32 mouse cellular contexts compared by ENCODE assay signal in the genomic region with DNA sequence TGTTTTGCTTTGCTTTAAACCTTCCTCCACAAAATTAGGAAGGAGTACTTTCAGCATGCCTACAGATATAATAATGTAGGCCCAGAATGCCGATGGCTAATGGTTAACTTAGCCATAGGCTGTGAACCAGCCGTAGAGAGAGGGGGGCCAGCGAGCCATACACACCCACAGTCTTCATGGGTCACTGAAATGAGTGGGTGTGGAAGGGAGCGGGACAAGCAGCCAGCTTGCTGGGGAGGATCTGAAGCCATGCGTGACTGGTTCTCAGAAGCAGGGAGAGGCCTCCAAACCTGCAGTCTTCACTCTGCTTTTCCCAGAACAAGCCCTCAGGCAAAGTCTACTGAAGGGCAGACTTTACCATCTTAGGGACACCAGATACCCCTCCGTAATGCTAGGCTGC. TPM values are rescaled to one million over a fixed set of nuclear protein-coding genes. Genes with fewer than 3 reads are reported as not detected.
DNase-seq lines count a peak whose midpoint lies in the region; ATAC-seq and TF ChIP-seq lines count a peak whose summit lies in the region.
"Had no signal": no experiment of that assay in that cellular context is flagged by ENCODE, and none has a peak within 500 bp of the region (broad histone marks: within the 10 kb centered on the region; RNA-seq: fewer than 3 reads in every experiment).

No protein-coding gene starts in this region.

- no peak overlapping the region for H3K9ac ChIP-seq in intestine, embryonic 16.5 days (ENCODE audit: low read depth, low read length)
- no peak overlapping the region for H3K9ac ChIP-seq in kidney, embryonic 15.5 days
- H3K9ac ChIP-seq in midbrain, postnatal 0 days (replicated peaks; ENCODE audit: low read length, poor library complexity, severe bottlenecking), result no peak overlapping the region
- H3K9ac ChIP-seq: forebrain, embryonic 13.5 days; hindbrain, embryonic 12.5 days; limb, embryonic 15.5 days; liver, embryonic 14.5 days; midbrain, embryonic 13.5 days; neural tube, embryonic 13.5 days had no signal

- no peak overlapping the region for H3K27ac ChIP-seq in intestine, embryonic 16.5 days (ENCODE audit: low read length)
- peak overlapping the region; percentile 91 for H3K27ac ChIP-seq in kidney, embryonic 15.5 days
- no peak overlapping the region for H3K27ac ChIP-seq in midbrain, postnatal 0 days (ENCODE audit: low read depth, low read length)
- H3K27ac ChIP-seq: forebrain, embryonic 13.5 days; hindbrain, embryonic 12.5 days; hindbrain, postnatal 0 days; limb, embryonic 10.5 days; limb, embryonic 15.5 days; liver, embryonic 14.5 days; macrophage; midbrain, embryonic 13.5 days; neural tube, embryonic 13.5 days had no signal

- H3K27me3 ChIP-seq in intestine, embryonic 16.5 days (replicated peaks; ENCODE audit: control insufficient read depth, insufficient read depth, low read length), result no peaks in the 10 kb centered on the region
- H3K27me3 ChIP-seq in kidney, embryonic 15.5 days, result no peaks in the 10 kb centered on the region
- H3K27me3 ChIP-seq in midbrain, postnatal 0 days (ENCODE audit: insufficient read depth, low read length), result no peaks in the 10 kb centered on the region
- H3K27me3 ChIP-seq: forebrain, embryonic 13.5 days; hindbrain, embryonic 12.5 days; limb, embryonic 15.5 days; neural tube, embryonic 13.5 days had no signal

- no peak overlapping the region for H3K4me2 ChIP-seq in intestine, embryonic 16.5 days (ENCODE audit: low read depth, low read length)
- H3K4me2 ChIP-seq in kidney, embryonic 15.5 days, result peak overlapping the region; percentile 14; the same call in 1 of the 2 replicates
- no peak overlapping the region for H3K4me2 ChIP-seq in midbrain, postnatal 0 days (ENCODE audit: low read depth, low read length, poor library complexity, severe bottlenecking)
- H3K4me2 ChIP-seq: forebrain, embryonic 13.5 days; heart, embryonic 11.5 days; hindbrain, embryonic 12.5 days; limb, embryonic 15.5 days; midbrain, embryonic 13.5 days; neural tube, embryonic 13.5 days had no signal

- 0 out of 2 replicates have a peak, but pooled peaks cover 7% of the 10 kb centered on the region for H3K4me1 ChIP-seq in intestine, embryonic 16.5 days (ENCODE audit: control insufficient read depth, insufficient read depth, low read length)
- H3K4me1 ChIP-seq in kidney, embryonic 15.5 days, result peaks cover 56% of the 10 kb centered on the region
- no peaks in the 10 kb centered on the region for H3K4me1 ChIP-seq in midbrain, postnatal 0 days (ENCODE audit: insufficient read depth, low read length)
- H3K4me1 ChIP-seq: forebrain, embryonic 13.5 days; limb, embryonic 10.5 days had no signal

- DNase-seq in kidney, adult 18-20 months, result peak; percentile 76
- peak; percentile 70 to 87 for DNase-seq in kidney, postnatal 25 days
- DNase-seq in midbrain, postnatal 0 days (ENCODE audit: low spot score), result no peak
- DNase-seq in natural killer cell, adult 2 months (ENCODE audit: low spot score in 2 of 2), result no peak
- DNase-seq in retina, postnatal 1 day, result no peak
- DNase-seq: adrenal gland, adult 2 months; adrenal gland, postnatal 36 days; B cell, adult 2 months; cerebellum, adult 2 months; cerebellum, postnatal 14 days; gastrocnemius, postnatal 25 days; heart, adult 11 months; heart, postnatal 36 days; layer of hippocampus, adult 9-11 months; lung, adult 2 months; lung, postnatal 10 days; right cerebral cortex, postnatal 25 days; thymus, adult 18-20 months; thymus, postnatal 25 days had no signal

- WGBS in intestine, embryonic 16.5 days, result 67% methylated on average over 6 of the region's 6 CpGs
- 43% methylated on average over 6 of the region's 6 CpGs for WGBS in kidney, embryonic 15.5 days
- WGBS in midbrain, postnatal 0 days, result 85% methylated on average over 6 of the region's 6 CpGs

- H3K4me3 ChIP-seq in intestine, embryonic 16.5 days (ENCODE audit: low read length), result no peak overlapping the region
- no peak overlapping the region for H3K4me3 ChIP-seq in kidney, embryonic 15.5 days (replicated peaks)
- H3K4me3 ChIP-seq in midbrain, postnatal 0 days (ENCODE audit: low read depth, low read length), result no peak overlapping the region
- H3K4me3 ChIP-seq: forebrain, embryonic 13.5 days; hindbrain, embryonic 12.5 days; limb, embryonic 10.5 days; limb, embryonic 15.5 days; midbrain, embryonic 13.5 days; neural tube, embryonic 13.5 days had no signal

- ATAC-seq in intestine, embryonic 16.5 days, result 0 out of 2 replicates have a peak, but pooled peaks have one; percentile 50
- peak; percentile 91 for ATAC-seq in kidney, embryonic 15.5 days (replicated peaks; ENCODE audit: low FRiP score)
- ATAC-seq in midbrain, postnatal 0 days (ENCODE audit: low FRiP score), result no peak
- ATAC-seq: activated CD4-positive, CD25-positive, alpha-beta regulatory T cell, adult 4 months; forebrain, embryonic 13.5 days; hindbrain, postnatal 0 days; midbrain, embryonic 13.5 days had no signal

- no peaks in the 10 kb centered on the region for H3K9me3 ChIP-seq in intestine, embryonic 16.5 days (ENCODE audit: control insufficient read depth, low read length)
- no peaks in the 10 kb centered on the region for H3K9me3 ChIP-seq in kidney, embryonic 15.5 days (replicated peaks)
- H3K9me3 ChIP-seq in midbrain, postnatal 0 days (ENCODE audit: low read length), result no peaks in the 10 kb centered on the region
- H3K9me3 ChIP-seq: forebrain, embryonic 13.5 days; hindbrain, embryonic 12.5 days; limb, embryonic 10.5 days; limb, embryonic 15.5 days; midbrain, embryonic 13.5 days; neural tube, embryonic 13.5 days had no signal

- H3K36me3 ChIP-seq in intestine, embryonic 16.5 days (ENCODE audit: control insufficient read depth, insufficient read depth, low read length), result no peaks in the 10 kb centered on the region
- H3K36me3 ChIP-seq in kidney, embryonic 15.5 days, result no peaks in the 10 kb centered on the region
- H3K36me3 ChIP-seq in midbrain, postnatal 0 days (ENCODE audit: insufficient read depth, low read length), result no peaks in the 10 kb centered on the region
- H3K36me3 ChIP-seq: hindbrain, embryonic 12.5 days; limb, embryonic 10.5 days; limb, embryonic 15.5 days; midbrain, embryonic 13.5 days; neural tube, embryonic 13.5 days had no signal

- no peak for TF ChIP-seq CTCF in midbrain, postnatal 0 days (IDR thresholded peaks at IDR 0.05)

RNA-seq across cellular contexts. Expression of a gene that starts 50.8 kb away (rescaled TPM):
- polyA plus RNA-seq in intestine, embryonic 16.5 days (2015; fragmentation: Nextera tagmentation; extraction: Ambion mirVana), result 3.1 and 3.2 TPM in 2 replicates
- polyA plus RNA-seq in kidney, embryonic 15.5 days (2015; fragmentation: Nextera tagmentation; extraction: Ambion mirVana), result 29.8 and 30.9 TPM in 2 replicates
- 14.1 and 18.0 TPM in 2 replicates for total RNA-seq in midbrain, postnatal 0 days (2014; rRNA removed)
- 1.9 and 2.6 TPM in 2 replicates for polyA plus RNA-seq in midbrain, postnatal 0 days (2015; fragmentation: Nextera tagmentation; extraction: Ambion mirVana)
- polyA plus RNA-seq: macrophage had no signal

Comparison
In these comparisons a context has a peak if more than half of its experiments do, and no peak if none do; other contexts are left out.
1. DNase-seq: peak in kidney, adult 18-20 months (single experiment) and kidney, postnatal 25 days (2 of 2); none in midbrain, postnatal 0 days (single experiment), natural killer cell, adult 2 months (0 of 2) and retina, postnatal 1 day (single experiment).